Mouse (Mus musculus) lung, adult 2 months (tissue): ENCODE measurements around the gene Vmo1.

Experiments
- CTCF ChIP-seq: fragments of 200-500 bp; IDR thresholded peaks from 2 replicates; pipeline ENCODE4 v1.5.1; 2011; ENCODE audit warnings: mild to moderate bottlenecking, low read length, control low read depth; ENCODE audit not compliant: insufficient read depth
- POLR2A ChIP-seq: fragments of 200-500 bp; IDR thresholded peaks from 2 replicates; pipeline ENCODE4 v1.6.1; 2011; ENCODE audit warnings: low read depth, mild to moderate bottlenecking, control low read depth, low read length, borderline replicate concordance; ENCODE audit errors: extremely low read depth

DNA sequence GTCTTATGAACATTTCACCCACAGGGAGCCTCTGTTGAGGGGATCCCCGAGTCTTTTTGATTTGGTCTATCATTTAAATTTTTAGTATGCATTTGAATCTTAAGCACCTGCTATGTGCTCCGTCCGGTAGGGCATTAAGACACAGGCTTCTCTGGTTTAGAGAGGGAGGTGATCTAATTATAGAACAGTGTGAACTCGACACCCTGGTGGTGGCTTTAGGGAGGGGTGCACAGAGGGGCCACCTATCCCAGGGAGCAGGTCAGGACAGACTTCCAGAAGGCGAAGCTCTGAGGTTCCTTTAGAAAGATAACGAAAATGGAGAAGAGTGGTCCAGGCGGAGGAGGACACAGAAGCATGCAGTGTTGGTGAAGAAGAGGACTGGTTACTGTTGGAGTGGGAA lies 30.1 kb upstream of the Vmo1 start:
- TF ChIP-seq CTCF (no peak), POLR2A (no peak)
